Mouse (Mus musculus) erythroblast, embryonic 14.5 days (primary cell): ENCODE results near the gene Zfp61. TPM values are rescaled to one million over a fixed set of nuclear protein-coding genes. Genes with fewer than 3 reads are reported as not detected.
A peak's percentile ranks its signal among the peaks of the same experiment; 100 is the strongest.

Source experiments
- H3K27me3 ChIP-seq: 2 replicates; pipeline ENCODE4 v1.6.1; 2012; ENCODE audit warnings: inconsistent platforms; ENCODE audit not compliant: control insufficient read depth
- H3K36me3 ChIP-seq: 2 replicates; pipeline ENCODE4 v1.6.1; 2012; ENCODE audit warnings: mild to moderate bottlenecking, inconsistent platforms; ENCODE audit not compliant: control insufficient read depth
- H3K4me1 ChIP-seq: 2 replicates; pipeline ENCODE4 v1.6.1; 2012; ENCODE audit warnings: inconsistent platforms; ENCODE audit not compliant: control insufficient read depth
- H3K4me3 ChIP-seq: replicated peaks from 2 replicates; pipeline ENCODE3; 2012; ENCODE audit warnings: moderate library complexity, mild to moderate bottlenecking, inconsistent platforms
- H3K9me3 ChIP-seq: 2 replicates; pipeline ENCODE4 v1.6.1; 2012; ENCODE audit warnings: low read length, inconsistent platforms, mixed read lengths; ENCODE audit not compliant: control insufficient read depth
- GATA1 ChIP-seq: IDR thresholded peaks from 2 replicates; pipeline ENCODE4 v1.6.1; 2012; ENCODE audit warnings: low read length, inconsistent platforms, mixed read lengths
- TAL1 ChIP-seq: IDR thresholded peaks from 3 replicates; pipeline ENCODE4 v1.6.1; 2012; ENCODE audit warnings: low read length, inconsistent platforms, mixed read lengths
- polyA plus RNA-seq: library from polyadenylated mRNA; stranded (reverse); fragments of >175 nt; gene quantifications from 2 replicates; pipeline ENCODE4 v1.2.3, GENCODE M21; 2012

Zfp61 gene
- polyA plus RNA-seq, 1 experiment = not detected

DNA sequence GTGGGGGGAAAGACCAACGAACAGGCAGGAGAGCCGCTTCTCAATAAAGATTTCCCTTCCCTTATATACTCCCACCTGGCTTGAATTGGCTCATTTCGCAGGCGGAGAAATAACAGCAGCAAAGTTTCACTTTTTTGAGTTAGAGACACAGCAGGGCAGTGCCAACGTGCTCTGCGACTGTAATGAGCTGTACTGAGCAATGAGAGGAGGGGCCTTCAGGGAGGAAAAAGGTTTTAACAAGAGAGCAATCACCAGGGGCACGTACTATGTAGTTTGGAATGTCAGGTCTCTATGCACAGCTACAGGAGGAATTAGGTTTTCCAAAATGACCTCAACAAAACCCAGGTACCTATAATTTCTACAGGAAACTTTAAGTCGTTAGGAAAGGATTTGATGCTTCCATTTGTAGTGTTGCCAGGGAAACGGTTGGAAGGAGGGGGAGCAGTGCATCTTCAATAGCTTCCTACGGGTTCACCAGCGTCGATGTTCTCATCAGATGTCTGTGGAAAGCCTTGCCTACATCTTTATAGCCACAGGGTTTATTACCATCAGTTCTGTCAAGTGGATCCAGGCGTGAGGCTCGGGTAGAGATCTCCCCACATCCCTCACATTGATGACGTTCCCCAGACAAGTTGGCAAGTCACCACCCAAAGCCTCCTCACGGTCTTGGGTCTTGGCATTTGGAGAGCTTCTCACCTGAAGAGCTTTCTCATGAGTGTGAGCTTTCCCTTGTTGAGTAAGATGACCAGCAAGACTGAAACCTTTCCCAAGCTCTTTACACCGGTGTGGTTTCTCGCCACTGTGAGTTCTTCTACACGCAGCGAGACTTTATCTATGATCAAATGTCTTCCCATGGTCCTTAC, 25.5 kb upstream of the Zfp61 start:
- Histone ChIP-seq H3K9me3 (peaks cover 11% of the 10 kb centered on the region), H3K36me3 (no peaks in the 10 kb centered on the region), H3K4me3 (no peak overlapping the region), H3K4me1 (no peaks in the 10 kb centered on the region), H3K27me3 (peaks cover 16% of the 10 kb centered on the region)
- TF ChIP-seq GATA1 (no peak), TAL1 (no peak)

DNA sequence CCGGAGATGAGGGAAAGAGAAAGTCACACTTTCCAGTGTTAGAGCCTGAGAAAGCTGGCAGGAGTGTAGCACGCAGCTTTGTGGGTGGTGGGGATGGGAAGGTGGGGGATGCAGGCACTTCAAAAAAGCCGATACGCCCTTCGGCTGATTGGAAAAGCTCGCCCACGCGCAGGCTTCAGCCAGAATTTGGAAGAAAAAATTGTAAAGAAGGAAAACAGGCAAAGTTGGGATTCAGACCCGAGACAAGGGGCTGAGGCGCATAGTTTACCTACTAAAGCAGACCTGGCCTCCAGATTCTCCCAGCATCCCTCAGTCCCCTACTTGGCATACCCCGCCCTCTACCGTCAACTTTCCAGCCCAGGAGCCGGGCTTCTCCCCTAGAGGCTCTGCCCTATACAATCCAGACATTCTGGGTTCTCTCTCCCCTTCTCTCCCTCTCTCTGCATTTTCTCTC, 24.7 kb upstream of the Zfp61 start:
- H3K4me1 ChIP-seq = no peaks in the 10 kb centered on the region
- TF ChIP-seq TAL1 (no peak), GATA1 (no peak)
- H3K9me3 ChIP-seq = peaks cover 11% of the 10 kb centered on the region
- H3K36me3 ChIP-seq = no peaks in the 10 kb centered on the region
- peaks cover 16% of the 10 kb centered on the region for H3K27me3 ChIP-seq
- no peak overlapping the region for H3K4me3 ChIP-seq

DNA sequence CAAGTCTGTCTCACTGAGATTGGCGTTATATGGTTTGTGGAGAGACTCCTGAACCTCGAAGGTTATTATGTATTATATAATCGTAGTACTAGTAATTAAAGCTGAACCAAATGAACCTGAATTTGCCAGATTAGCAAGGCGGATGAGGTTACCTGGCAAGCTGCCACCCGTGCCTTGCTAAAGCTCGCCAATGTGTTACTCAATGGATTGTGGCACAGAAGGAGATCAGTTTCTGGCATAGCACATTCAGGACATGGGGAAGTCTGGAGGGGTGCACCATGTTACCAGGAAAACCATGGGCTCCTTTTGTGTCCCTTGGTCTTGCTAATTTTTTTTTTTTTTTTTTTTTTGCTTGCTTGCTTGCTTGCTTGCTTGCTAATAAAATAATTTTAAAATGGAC, 24.2 kb upstream of the Zfp61 start:
- Histone ChIP-seq H3K4me3 (no peak overlapping the region), H3K9me3 (peaks cover 11% of the 10 kb centered on the region), H3K27me3 (peaks cover 16% of the 10 kb centered on the region), H3K36me3 (no peaks in the 10 kb centered on the region), H3K4me1 (no peaks in the 10 kb centered on the region)
- TF ChIP-seq GATA1 = no peak
- no peak; the same call in 2 of the 3 replicates for TF ChIP-seq TAL1

DNA sequence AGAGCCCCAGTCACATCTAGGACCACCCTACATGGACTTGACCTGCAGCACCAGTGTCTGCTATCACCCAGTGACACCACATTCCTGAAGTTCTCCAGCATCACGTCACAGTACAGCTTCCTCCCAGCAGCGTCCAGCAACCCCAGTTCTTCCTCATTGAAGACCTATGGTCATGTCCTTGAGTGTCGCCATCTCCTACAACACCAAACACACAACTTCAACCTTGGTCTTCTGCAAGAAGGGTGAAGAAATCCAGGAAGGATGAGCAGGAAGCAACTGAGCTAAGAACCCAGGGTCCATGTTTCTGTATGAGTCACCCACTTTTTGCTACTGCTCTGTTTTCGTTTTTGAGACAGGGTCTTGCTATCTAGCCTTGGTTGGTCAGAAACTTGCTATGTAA, 21.6 kb upstream of the Zfp61 start:
- Histone ChIP-seq H3K27me3 (peaks cover 16% of the 10 kb centered on the region), H3K9me3 (peaks cover 11% of the 10 kb centered on the region), H3K4me3 (no peak overlapping the region), H3K4me1 (no peaks in the 10 kb centered on the region), H3K36me3 (no peaks in the 10 kb centered on the region)
- TF ChIP-seq TAL1 (no peak), GATA1 (no peak)

DNA sequence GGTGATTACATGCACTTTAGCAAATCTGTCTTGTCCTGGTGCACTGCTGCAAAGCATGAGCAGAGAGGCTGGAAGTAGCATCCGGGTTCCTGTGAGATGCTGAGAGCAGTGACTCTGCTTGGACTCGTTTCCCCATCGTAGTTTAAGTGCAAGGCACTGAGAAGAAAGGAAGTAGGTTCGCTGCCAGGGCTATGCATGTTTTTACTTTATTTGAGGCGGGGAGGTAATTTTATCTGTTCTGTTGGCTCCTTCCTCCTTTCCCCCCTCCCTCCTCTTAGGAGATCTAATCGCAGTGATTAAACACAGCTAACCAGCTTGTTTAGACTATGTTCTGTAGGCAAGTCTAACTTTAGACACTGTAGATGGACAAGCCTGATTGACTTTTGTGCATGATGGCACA, 17.9 kb upstream of the Zfp61 start:
- peaks cover 17% of the 10 kb centered on the region for H3K4me1 ChIP-seq
- 0 out of 2 replicates have a peak, but pooled peaks cover 2% of the 10 kb centered on the region for H3K9me3 ChIP-seq
- no peaks in the 10 kb centered on the region for H3K36me3 ChIP-seq
- H3K27me3 ChIP-seq = no peaks in the 10 kb centered on the region; the same call in 1 of the 2 replicates
- TF ChIP-seq TAL1 (no peak), GATA1 (no peak)
- no peak overlapping the region for H3K4me3 ChIP-seq

DNA sequence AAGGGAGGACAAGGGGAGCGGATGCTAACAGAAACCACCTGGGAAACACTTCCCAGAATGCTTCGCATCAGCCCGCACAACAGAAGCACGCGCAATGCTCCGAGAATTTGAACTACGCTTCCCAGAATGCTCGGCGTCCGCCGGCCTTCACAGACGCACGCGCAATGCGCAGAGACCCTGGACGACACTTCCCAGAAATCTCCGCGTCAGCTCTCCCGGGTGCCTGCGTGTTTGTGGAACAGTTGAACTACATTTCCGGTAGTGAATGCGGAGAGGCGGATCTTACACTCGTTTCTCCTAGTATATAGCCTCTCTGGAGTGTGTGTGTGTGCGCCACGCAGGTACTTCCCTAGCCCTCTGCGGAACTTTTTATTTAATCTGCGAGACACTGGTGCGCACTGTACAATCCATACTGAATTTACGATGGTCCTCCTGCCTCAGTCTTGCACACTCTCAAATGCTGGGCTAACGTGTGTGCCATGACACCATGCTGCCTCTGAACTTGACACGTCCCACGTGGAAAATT, 15.6 kb upstream of the Zfp61 start, which contains the start of gene Zfp94:
Gene Zfp94, minus strand, starts transcription at position 100 of the 526 bp plus-strand sequence.
- Histone ChIP-seq H3K4me1 (peaks cover 17% of the 10 kb centered on the region), H3K9me3 (no peaks in the 10 kb centered on the region), H3K36me3 (peaks cover 5% of the 10 kb centered on the region), H3K27me3 (no peaks in the 10 kb centered on the region; the same call in 1 of the 2 replicates), H3K4me3 (peak within 1 kb of the TSS; percentile 80)
- TF ChIP-seq TAL1 = no peak
- TF ChIP-seq GATA1 = no peak

DNA sequence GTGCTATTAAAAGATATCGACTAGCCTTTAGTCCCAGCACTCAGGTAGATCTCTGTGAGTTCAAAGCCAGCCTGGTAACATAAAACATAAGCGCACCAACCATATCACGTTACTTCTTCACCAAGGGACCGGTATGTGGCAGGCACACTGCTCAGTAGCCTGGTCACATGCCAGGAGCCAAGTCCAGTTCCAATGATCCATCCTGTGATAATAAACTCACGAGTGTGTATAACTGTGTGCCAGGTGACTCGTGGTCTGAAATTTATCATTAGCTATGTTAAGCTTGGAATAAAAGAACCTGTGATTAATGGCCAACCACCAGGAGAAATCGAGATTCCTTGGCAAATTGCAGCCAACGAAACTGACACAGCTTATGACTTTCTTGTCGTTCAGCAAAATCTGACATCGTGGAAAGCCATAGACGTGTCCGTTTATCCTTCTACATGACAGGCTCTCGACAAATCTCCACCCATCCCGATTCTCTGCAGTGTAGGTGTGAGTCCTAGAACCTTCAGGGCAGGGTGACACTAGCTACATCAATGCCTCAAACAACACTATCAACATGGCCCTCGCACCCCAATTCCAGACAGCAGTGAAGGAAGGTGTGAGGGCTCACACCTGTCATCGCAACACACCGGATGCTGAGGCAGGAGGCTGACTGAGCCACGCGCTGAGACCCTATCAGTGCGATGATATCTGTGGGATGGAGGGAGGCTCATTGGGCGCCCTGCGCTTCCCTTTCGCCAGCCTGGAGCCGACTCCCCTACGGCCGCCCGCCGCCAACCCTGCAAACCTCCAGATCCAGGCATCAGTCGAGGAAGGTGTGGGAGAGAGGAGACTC, 14.9 kb upstream of the Zfp61 start:
- Histone ChIP-seq H3K27me3 (no peaks in the 10 kb centered on the region; the same call in 1 of the 2 replicates), H3K4me1 (peaks cover 17% of the 10 kb centered on the region), H3K36me3 (peaks cover 9% of the 10 kb centered on the region), H3K4me3 (peak overlapping the region; percentile 80), H3K9me3 (no peaks in the 10 kb centered on the region)
- TF ChIP-seq GATA1 (no peak), TAL1 (no peak)

DNA sequence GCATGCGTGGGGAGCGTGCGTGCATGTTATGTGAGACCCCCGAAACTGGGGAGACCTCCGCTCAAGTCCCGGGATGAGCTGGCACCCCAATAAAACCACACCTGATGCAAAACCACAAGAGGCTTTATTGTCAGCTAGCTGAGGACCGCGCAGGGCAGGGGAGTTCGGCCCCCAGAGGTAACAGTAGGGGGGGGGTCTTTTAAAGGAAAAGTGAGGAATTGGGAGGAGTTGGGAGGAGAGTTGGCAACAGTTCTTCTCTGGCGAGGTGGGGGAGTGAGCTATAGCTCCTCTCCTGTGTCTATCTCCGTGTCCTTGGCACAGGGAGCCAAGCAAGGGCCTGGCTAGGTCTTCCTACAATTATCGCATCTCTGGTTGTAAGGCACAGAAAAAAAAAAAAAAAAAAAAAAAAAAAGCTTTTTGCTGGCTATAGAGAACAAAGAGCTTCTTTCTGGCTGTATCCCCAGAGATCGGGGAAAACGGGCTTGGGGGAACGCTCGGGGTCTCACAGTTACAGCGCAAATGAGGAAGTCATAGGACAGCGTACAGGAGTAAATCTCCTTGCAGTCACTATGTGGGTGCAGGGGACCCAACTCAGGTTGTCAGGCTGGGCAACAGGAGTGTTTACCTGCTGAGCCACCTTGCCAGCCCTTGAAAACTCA, 1.1 kb downstream of the Zfp61 start:
- Histone ChIP-seq H3K36me3 (peaks cover 22% of the 10 kb centered on the region), H3K27me3 (no peaks in the 10 kb centered on the region), H3K9me3 (no peaks in the 10 kb centered on the region), H3K4me1 (peaks cover 26% of the 10 kb centered on the region), H3K4me3 (peak overlapping the region; percentile 74)
- TF ChIP-seq TAL1 (no peak), GATA1 (no peak)
